Mouse (Mus musculus): ENCODE data around the gene Lat. TPM values are rescaled to one million over a fixed set of nuclear protein-coding genes. Genes with fewer than 3 reads are reported as not detected.
A peak's percentile ranks its signal among the peaks of the same experiment; 100 is the strongest.

Lat gene
- total and polyA plus RNA-seq, 2 experiments from 2014 or later: 0.69 TPM; not detected in 1

DNA sequence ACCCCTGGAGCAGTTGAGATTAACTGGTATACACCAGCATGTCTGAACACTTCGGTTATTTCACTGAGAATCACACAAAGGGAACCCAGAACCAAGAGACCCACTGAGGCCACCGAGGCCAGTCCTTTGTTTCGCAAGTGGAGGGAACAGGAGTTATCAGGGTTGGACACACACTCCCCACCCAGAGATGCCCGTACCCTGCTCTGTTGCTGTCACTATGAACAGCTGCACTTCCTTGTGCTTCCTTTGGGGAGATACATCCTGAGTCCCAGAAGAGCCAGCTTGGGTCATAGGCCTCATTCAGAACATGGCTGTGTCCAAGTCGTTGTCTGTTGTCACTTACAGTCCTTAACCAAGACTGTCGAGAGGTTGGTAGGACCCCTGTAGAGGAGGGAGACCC, 6.3 kb downstream of the Lat start:
- TF ChIP-seq CTCF (IDR thresholded peaks at IDR 0.05): no peak
- Histone ChIP-seq H3K9ac (replicated peaks; ENCODE audit: low read length, poor library complexity, severe bottlenecking) (no peak overlapping the region), H3K9me3 (ENCODE audit: low read length) (no peaks in the 10 kb centered on the region), H3K4me3 (ENCODE audit: low read depth, low read length) (no peak overlapping the region), H3K4me1 (ENCODE audit: insufficient read depth, low read length) (no peaks in the 10 kb centered on the region), H3K36me3 (ENCODE audit: insufficient read depth, low read length) (peaks cover 12% of the 10 kb centered on the region), H3K4me2 (ENCODE audit: low read depth, low read length, poor library complexity, severe bottlenecking) (no peak overlapping the region), H3K27ac (ENCODE audit: low read depth, low read length) (no peak overlapping the region), H3K27me3 (ENCODE audit: insufficient read depth, low read length) (no peaks in the 10 kb centered on the region)
- DNase-seq (ENCODE audit: low spot score): no peak
- WGBS: 90% methylated on average over 6 of the region's 6 CpGs
- ATAC-seq (ENCODE audit: low FRiP score): no peak

DNA sequence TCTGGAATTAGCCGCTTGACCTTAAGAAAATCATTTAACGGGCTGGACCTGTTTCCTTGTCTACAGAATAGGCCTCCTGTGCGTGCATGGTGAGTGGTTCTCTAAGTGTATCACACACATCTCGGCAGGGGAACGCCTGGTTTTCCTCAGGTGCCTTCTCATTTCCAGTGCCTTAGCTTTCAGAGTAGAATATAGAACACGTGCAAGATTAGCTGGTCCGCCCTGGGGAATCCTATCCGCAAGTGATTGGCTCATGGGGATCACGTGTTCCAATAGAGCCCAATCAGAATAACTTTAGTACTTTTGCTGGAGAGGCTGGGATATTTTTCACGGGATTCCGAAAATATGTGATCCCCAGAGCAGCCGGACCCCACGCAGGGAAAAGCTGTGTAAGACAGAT, 10.3 kb downstream of the Lat start:
- no peak for ATAC-seq (ENCODE audit: low FRiP score)
- TF ChIP-seq CTCF (IDR thresholded peaks at IDR 0.05): no peak
- no peak overlapping the region for H3K9ac ChIP-seq (replicated peaks; ENCODE audit: low read length, poor library complexity, severe bottlenecking)
- peaks cover 8% of the 10 kb centered on the region; the same call in 1 of the 2 replicates for H3K4me1 ChIP-seq (ENCODE audit: insufficient read depth, low read length)
- 77% methylated on average over 13 of the region's 13 CpGs for WGBS
- no peak overlapping the region for H3K4me2 ChIP-seq (ENCODE audit: low read depth, low read length, poor library complexity, severe bottlenecking)
- H3K27me3 ChIP-seq (ENCODE audit: insufficient read depth, low read length): no peaks in the 10 kb centered on the region
- H3K27ac ChIP-seq (ENCODE audit: low read depth, low read length): no peak overlapping the region
- H3K36me3 ChIP-seq (ENCODE audit: insufficient read depth, low read length): peaks cover 7% of the 10 kb centered on the region
- DNase-seq (ENCODE audit: low spot score): peak; percentile 15
- H3K9me3 ChIP-seq (ENCODE audit: low read length): no peaks in the 10 kb centered on the region
- H3K4me3 ChIP-seq (ENCODE audit: low read depth, low read length): no peak overlapping the region

GRCm38 (mm10) chr7:126358413-126358812, 11.0 kb downstream of the Lat start:
- WGBS: 93% methylated on average over 9 of the region's 9 CpGs

DNA sequence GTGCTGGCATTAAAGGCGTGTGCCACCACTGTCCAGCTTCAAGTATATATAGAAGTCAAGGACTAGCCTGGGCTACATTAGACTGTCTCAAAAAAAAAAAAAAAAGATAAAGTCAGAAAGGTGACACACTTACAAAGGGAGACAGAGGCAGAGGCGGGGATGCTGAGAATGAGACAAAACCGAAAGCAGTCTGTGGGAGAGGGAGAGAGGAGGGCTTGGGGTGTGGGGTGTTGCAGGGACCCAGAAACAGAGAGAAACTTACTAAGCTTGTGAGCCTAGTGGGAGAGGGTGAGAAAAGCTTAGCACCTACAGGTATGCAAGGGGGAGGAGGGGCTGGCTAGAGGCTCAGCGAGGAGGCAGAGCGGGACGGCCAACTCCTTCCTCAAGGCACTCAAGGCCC, 11.5 kb downstream of the Lat start:
- no peak for TF ChIP-seq CTCF (IDR thresholded peaks at IDR 0.05)
- 95% methylated on average over 6 of the region's 6 CpGs for WGBS

More at GRCm38 (mm10) chr7:126358413-126358812, 11.0 kb downstream of the Lat start:
- H3K4me1 ChIP-seq (ENCODE audit: insufficient read depth, low read length): peaks cover 8% of the 10 kb centered on the region; the same call in 1 of the 2 replicates
- H3K9me3 ChIP-seq (ENCODE audit: low read length): no peaks in the 10 kb centered on the region
- H3K4me2 ChIP-seq (ENCODE audit: low read depth, low read length, poor library complexity, severe bottlenecking): no peak overlapping the region
- no peak overlapping the region for H3K4me3 ChIP-seq (ENCODE audit: low read depth, low read length)
- peaks cover 4% of the 10 kb centered on the region; the same call in 1 of the 2 replicates for H3K36me3 ChIP-seq (ENCODE audit: insufficient read depth, low read length)
- TF ChIP-seq CTCF (IDR thresholded peaks at IDR 0.05): no peak
- no peak overlapping the region for H3K27ac ChIP-seq (ENCODE audit: low read depth, low read length)
- H3K27me3 ChIP-seq (ENCODE audit: insufficient read depth, low read length): no peaks in the 10 kb centered on the region
- DNase-seq (ENCODE audit: low spot score) (no peak), ATAC-seq (ENCODE audit: low FRiP score) (no peak)
- H3K9ac ChIP-seq (replicated peaks; ENCODE audit: low read length, poor library complexity, severe bottlenecking): no peak overlapping the region

GRCm38 (mm10) chr7:126356793-126357591, 12.4 kb downstream of the Lat start:
- no peak for DNase-seq (ENCODE audit: low spot score)
- Histone ChIP-seq H3K4me3 (ENCODE audit: low read depth, low read length) (no peak overlapping the region), H3K27ac (ENCODE audit: low read depth, low read length) (no peak overlapping the region), H3K27me3 (ENCODE audit: insufficient read depth, low read length) (no peaks in the 10 kb centered on the region), H3K9me3 (ENCODE audit: low read length) (no peaks in the 10 kb centered on the region), H3K4me1 (ENCODE audit: insufficient read depth, low read length) (peaks cover 8% of the 10 kb centered on the region; the same call in 1 of the 2 replicates), H3K36me3 (ENCODE audit: insufficient read depth, low read length) (no peaks in the 10 kb centered on the region), H3K9ac (replicated peaks; ENCODE audit: low read length, poor library complexity, severe bottlenecking) (no peak overlapping the region), H3K4me2 (ENCODE audit: low read depth, low read length, poor library complexity, severe bottlenecking) (no peak overlapping the region)
- ATAC-seq (ENCODE audit: low FRiP score): no peak
- 44% methylated on average over 7 of the region's 7 CpGs for WGBS
- no peak for TF ChIP-seq CTCF (IDR thresholded peaks at IDR 0.05)

More for the DNA sequence above, 11.5 kb downstream of the Lat start:
- Histone ChIP-seq H3K4me3 (ENCODE audit: low read depth, low read length) (no peak overlapping the region), H3K9ac (replicated peaks; ENCODE audit: low read length, poor library complexity, severe bottlenecking) (no peak overlapping the region), H3K36me3 (ENCODE audit: insufficient read depth, low read length) (no peaks in the 10 kb centered on the region; the same call in 1 of the 2 replicates), H3K9me3 (ENCODE audit: low read length) (no peaks in the 10 kb centered on the region), H3K27me3 (ENCODE audit: insufficient read depth, low read length) (no peaks in the 10 kb centered on the region), H3K4me1 (ENCODE audit: insufficient read depth, low read length) (peaks cover 8% of the 10 kb centered on the region; the same call in 1 of the 2 replicates), H3K4me2 (ENCODE audit: low read depth, low read length, poor library complexity, severe bottlenecking) (no peak overlapping the region), H3K27ac (ENCODE audit: low read depth, low read length) (no peak overlapping the region)
- ATAC-seq (ENCODE audit: low FRiP score): no peak
- no peak for DNase-seq (ENCODE audit: low spot score)
